Mouse (Mus musculus) myocyte (in vitro differentiated cells): Measurements from ENCODE around the gene Mbd3.

Experiments
- CEBPB ChIP-seq: IDR thresholded peaks from 2 replicates; pipeline ENCODE4 v1.6.1; 2011; ENCODE audit warnings: mild to moderate bottlenecking, moderate library complexity; ENCODE audit not compliant: poor library complexity, insufficient read depth, severe bottlenecking
- E2F4 ChIP-seq: IDR thresholded peaks from one replicate; pipeline ENCODE4 v1.6.1; 2011; ENCODE audit warnings: mild to moderate bottlenecking, control low read depth, moderate library complexity; ENCODE audit not compliant: insufficient read depth
- MAX ChIP-seq: IDR thresholded peaks from one replicate; pipeline ENCODE4 v1.6.1; 2011; ENCODE audit warnings: low read depth, mild to moderate bottlenecking, control low read depth
- MYOD1 ChIP-seq, 3 experiments: IDR thresholded peaks; one replicate each; pipeline ENCODE4 v1.6.1; 2011; ENCODE audit warnings: control low read depth in 2 of 3, low read depth in 2 of 3, mild to moderate bottlenecking in 2 of 3, moderate library complexity in 1 of 3; ENCODE audit not compliant: insufficient read length in 2 of 3, control insufficient read depth in 1 of 3
- POLR2A ChIP-seq: IDR thresholded peaks from one replicate; pipeline ENCODE4 v1.6.1; 2011; ENCODE audit warnings: low read depth, mild to moderate bottlenecking, control low read depth, moderate library complexity; ENCODE audit not compliant: insufficient read length
- POLR2AphosphoS2 ChIP-seq: IDR thresholded peaks from one replicate; pipeline ENCODE4 v1.6.1; 2011; ENCODE audit warnings: low read depth, control low read depth; ENCODE audit not compliant: insufficient read length
- REST ChIP-seq: IDR thresholded peaks from one replicate; pipeline ENCODE4 v1.6.1; 2011; ENCODE audit warnings: mild to moderate bottlenecking, control low read depth, moderate library complexity; ENCODE audit not compliant: insufficient read depth, insufficient read length
- SRF ChIP-seq: IDR thresholded peaks from one replicate; pipeline ENCODE4 v1.6.1; 2011; ENCODE audit warnings: low read depth; ENCODE audit not compliant: control insufficient read depth, insufficient read length
- TCF12 ChIP-seq: IDR thresholded peaks from one replicate; pipeline ENCODE4 v1.6.1; 2011; ENCODE audit warnings: mild to moderate bottlenecking, control low read depth; ENCODE audit not compliant: poor library complexity, insufficient read depth, severe bottlenecking
- TCF3 ChIP-seq: IDR thresholded peaks from one replicate; pipeline ENCODE4 v1.6.1; 2011; ENCODE audit warnings: low read depth, control low read depth; ENCODE audit not compliant: insufficient read length
- USF1 ChIP-seq: IDR thresholded peaks from one replicate; pipeline ENCODE4 v1.6.1; 2011; ENCODE audit warnings: low read depth, mild to moderate bottlenecking, control low read depth, moderate library complexity

GRCm38 (mm10) chr10:80407924-80408323, 8.6 kb upstream of the Mbd3 start:
- no peak for TF ChIP-seq USF1
- no peak for TF ChIP-seq POLR2A
- TF ChIP-seq MAX: no peak
- TF ChIP-seq MYOD1 (IDR thresholded peaks at IDR 0.05; ENCODE audit: control insufficient read depth in 1 of 3, insufficient read length in 2 of 3, low read depth in 2 of 3): no peak
- no peak for TF ChIP-seq E2F4
- TF ChIP-seq CEBPB: no peak
- no peak for TF ChIP-seq TCF12
- TF ChIP-seq POLR2AphosphoS2: no peak
- TF ChIP-seq TCF3: no peak
- TF ChIP-seq REST: no peak
- no peak for TF ChIP-seq SRF
